Mouse (Mus musculus) heart, embryonic 11.5 days (tissue): Measurements from ENCODE around the gene Smu1. TPM values are rescaled to one million over a fixed set of nuclear protein-coding genes. Genes with fewer than 3 reads are reported as not detected.

Source experiments
- ATAC-seq: fragments of 200-750 bp; cut with Nextera tagmentation; replicated peaks from 2 replicates; pipeline ENCODE4 v1.8.0; 2017; ENCODE audit warnings: moderate library complexity; ENCODE audit not compliant: insufficient number of reproducible peaks, low FRiP score, low TSS enrichment
- H3K27ac ChIP-seq: fragments of 300-500 bp; sonication (generic); 2 replicates; pipeline ENCODE4 v1.5.1; 2014; ENCODE audit warnings: mild to moderate bottlenecking, low read depth, low read length
- H3K27me3 ChIP-seq: fragments of 300-500 bp; sonication (generic); 2 replicates; pipeline ENCODE4 v1.6.1; 2014; ENCODE audit warnings: mild to moderate bottlenecking, low read length, mixed read lengths; ENCODE audit not compliant: control insufficient read depth, insufficient read depth
- H3K36me3 ChIP-seq: fragments of 300-500 bp; sonication (generic); 2 replicates; pipeline ENCODE4 v1.6.1; 2014; ENCODE audit warnings: mild to moderate bottlenecking, low read length, moderate library complexity, mixed read lengths; ENCODE audit not compliant: control insufficient read depth, insufficient read depth
- H3K4me1 ChIP-seq: fragments of 300-500 bp; sonication (generic); 2 replicates; pipeline ENCODE4 v1.6.1; 2014; ENCODE audit warnings: low read length; ENCODE audit not compliant: control insufficient read depth, insufficient read depth
- H3K4me2 ChIP-seq: fragments of 300-500 bp; sonication (generic); 2 replicates; pipeline ENCODE4 v1.6.1; 2014; ENCODE audit warnings: mild to moderate bottlenecking, moderate library complexity
- H3K4me3 ChIP-seq: fragments of 300-500 bp; sonication (generic); 2 replicates; pipeline ENCODE4 v1.5.1; 2014; ENCODE audit warnings: low read depth, low read length
- H3K9ac ChIP-seq: fragments of 300-500 bp; sonication (generic); 2 replicates; pipeline ENCODE4 v1.6.1; 2014; ENCODE audit warnings: mild to moderate bottlenecking, low read depth, low read length, moderate library complexity
- H3K9me3 ChIP-seq: fragments of 300-500 bp; sonication (generic); replicated peaks from 2 replicates; pipeline ENCODE4 v1.6.1; 2016; ENCODE audit warnings: low read length; ENCODE audit not compliant: control insufficient read depth
- WGBS: fragments of 180-500 bp; shearing (Covaris S2); extraction: QIAGEN DNeasy Blood & Tissue Kit; methylation state at CpG from one replicate; pipeline ENCODE4 v1.1.7; 2014; ENCODE audit not compliant: insufficient replicate concordance; 5-methylcytosine and 5-hydroxymethylcytosine counted together
- microRNA counts: library from miRNA; unstranded; fragments of <30 nt; microRNA quantifications from one replicate; lab custom pipeline; 2015
- microRNA-seq: library from miRNA; unstranded; fragments of <30 nt; microRNA quantifications from one replicate; pipeline ENCODE4, GENCODE M21; 2016; ENCODE audit warnings: borderline number of aligned reads
- polyA plus RNA-seq: library from polyadenylated mRNA; unstranded; fragments of >200 nt; fragmentation: Nextera tagmentation; extraction: Ambion mirVana; gene quantifications from 2 replicates; pipeline ENCODE4 v1.2.1, GENCODE M21; 2014

Gene Smu1
- polyA plus RNA-seq, 1 experiment from 2014 or later = 105 TPM

- Histone ChIP-seq H3K9ac (peak within 1 kb of the TSS; percentile 68), H3K27ac (peak within 1 kb of the TSS; percentile 90), H3K36me3 (no peaks in the 10 kb centered on the region), H3K4me1 (peaks cover 12% of the 10 kb centered on the region), H3K27me3 (no peaks in the 10 kb centered on the region), H3K9me3 (no peaks in the 10 kb centered on the region), H3K4me3 (peak within 1 kb of the TSS; percentile 57), H3K4me2 (peak within 1 kb of the TSS; percentile 63)
- peak; percentile 90 for ATAC-seq
- WGBS = under 1% methylated on average over 42 of the region's 42 CpGs
Observed at GRCm38 (mm10) chr4:40702797-40703709, 54.7 kb downstream of the Smu1 start, which contains the start of gene Aptx. Gene Aptx, minus strand, starts transcription at chr4:40703194.

GRCm38 (mm10) chr4:40701796-40702195 is 55.9 kb downstream of the Smu1 start:
- ATAC-seq = no peak
- Histone ChIP-seq H3K9ac (no peak overlapping the region), H3K4me1 (peaks cover 12% of the 10 kb centered on the region), H3K36me3 (no peaks in the 10 kb centered on the region), H3K4me2 (peak overlapping the region; percentile 63), H3K4me3 (peak overlapping the region; percentile 57; the same call in 1 of the 2 replicates), H3K27ac (no peak overlapping the region), H3K27me3 (no peaks in the 10 kb centered on the region), H3K9me3 (no peaks in the 10 kb centered on the region)
- WGBS = 82% methylated on average over 3 of the region's 3 CpGs

GRCm38 (mm10) chr4:40700216-40700615 is 57.5 kb downstream of the Smu1 start:
- no peak overlapping the region for H3K9ac ChIP-seq
- no peaks in the 10 kb centered on the region for H3K27me3 ChIP-seq
- H3K9me3 ChIP-seq = no peaks in the 10 kb centered on the region
- H3K36me3 ChIP-seq = no peaks in the 10 kb centered on the region
- H3K4me2 ChIP-seq = no peak overlapping the region
- no peak for ATAC-seq
- WGBS = 75% methylated on average over 8 of the region's 8 CpGs
- no peak overlapping the region for H3K27ac ChIP-seq
- H3K4me1 ChIP-seq = peaks cover 12% of the 10 kb centered on the region
- H3K4me3 ChIP-seq = no peak overlapping the region

- Histone ChIP-seq H3K4me3 (no peak overlapping the region), H3K9me3 (no peaks in the 10 kb centered on the region), H3K4me2 (no peak overlapping the region), H3K9ac (no peak overlapping the region), H3K27ac (no peak overlapping the region), H3K27me3 (no peaks in the 10 kb centered on the region), H3K4me1 (peaks cover 3% of the 10 kb centered on the region; the same call in 1 of the 2 replicates), H3K36me3 (peaks cover 4% of the 10 kb centered on the region; the same call in 1 of the 2 replicates)
- ATAC-seq = no peak
- 74% methylated on average over 7 of the region's 7 CpGs for WGBS
Observed at GRCm38 (mm10) chr4:40697059-40697458, 60.7 kb downstream of the Smu1 start.

- Histone ChIP-seq H3K9me3 (no peaks in the 10 kb centered on the region), H3K4me3 (no peak overlapping the region), H3K9ac (no peak overlapping the region), H3K4me1 (no peaks in the 10 kb centered on the region), H3K27me3 (no peaks in the 10 kb centered on the region), H3K36me3 (peaks cover 15% of the 10 kb centered on the region), H3K27ac (no peak overlapping the region), H3K4me2 (no peak overlapping the region)
- WGBS = 84% methylated on average over 11 of the region's 11 CpGs
- ATAC-seq = no peak
Observed at GRCm38 (mm10) chr4:40691100-40691499, 66.6 kb downstream of the Smu1 start.

MicroRNA genes within 50 kb of the gene (microRNA counts, 519-probe panel; counts per million panel counts)
- microRNA mmu-miR-207 (lab: Ali Mortazavi, UCI) = 32.2 counts per million

Small RNAs within 50 kb of the gene (microRNA-seq; reads per million reads assigned to microRNA genes)
- gene Mir207 = not detected

Other genes with a start within 250 kb of the Smu1 start
- 26.4 and 28.0 TPM in 2 replicates for gene Aptx, start 54.7 kb downstream of the Smu1 start, polyA plus RNA-seq
- 317 and 358 TPM in 2 replicates for gene Dnaja1, start 35.8 kb downstream of the Smu1 start, polyA plus RNA-seq
- 43.9 and 50.2 TPM in 2 replicates for gene B4galt1, start 96.1 kb upstream of the Smu1 start, polyA plus RNA-seq
- 5.9 and 7.9 TPM in 2 replicates for gene Spink4, start 162.1 kb upstream of the Smu1 start, polyA plus RNA-seq
- gene Bag1, start 190.4 kb upstream of the Smu1 start, polyA plus RNA-seq = 199 and 217 TPM in 2 replicates
- 78.2 and 90.4 TPM in 2 replicates for gene Chmp5, start 190.5 kb upstream of the Smu1 start, polyA plus RNA-seq
- gene Nfx1, start 213.0 kb upstream of the Smu1 start, polyA plus RNA-seq = 67.7 and 68.3 TPM in 2 replicates